Mouse (Mus musculus): ENCODE results near the gene Socs7. TPM values are rescaled to one million over a fixed set of nuclear protein-coding genes. Genes with fewer than 3 reads are reported as not detected.
A peak's percentile ranks its signal among the peaks of the same experiment; 100 is the strongest.

Socs7 gene
- total RNA-seq, 2 experiments from 2014 or later = 83.8 to 83.9 TPM

- no peak for DNase-seq
These were observed 31.3 kb downstream of the Socs7 start for GRCm38 (mm10) chr11:97393658-97394057.

GRCm38 (mm10) chr11:97394146-97394545 is 31.8 kb downstream of the Socs7 start:
- no peak for DNase-seq

- no peak for DNase-seq
These were observed 36.2 kb downstream of the Socs7 start for GRCm38 (mm10) chr11:97398506-97398905.

GRCm38 (mm10) chr11:97399958-97400710 is 37.8 kb downstream of the Socs7 start:
- DNase-seq = peak; percentile 79

- DNase-seq = peak; percentile 52 to 66
These were observed 38.7 kb downstream of the Socs7 start for GRCm38 (mm10) chr11:97401082-97401481.

GRCm38 (mm10) chr11:97401686-97402435 is 39.5 kb downstream of the Socs7 start:
- no peak for DNase-seq

GRCm38 (mm10) chr11:97402746-97403145 is 40.4 kb downstream of the Socs7 start:
- DNase-seq = no peak

GRCm38 (mm10) chr11:97403614-97404183 is 41.3 kb downstream of the Socs7 start:
- DNase-seq = no peak

GRCm38 (mm10) chr11:97404184-97404760 is 41.9 kb downstream of the Socs7 start:
- DNase-seq = peak in 1 of 2 experiments; percentile 57

- DNase-seq = no peak
These were observed 42.4 kb downstream of the Socs7 start for GRCm38 (mm10) chr11:97404761-97405190.

GRCm38 (mm10) chr11:97406094-97406951 is 44.0 kb downstream of the Socs7 start:
- no peak for DNase-seq

- no peak for DNase-seq
These were observed 45.1 kb downstream of the Socs7 start for GRCm38 (mm10) chr11:97407456-97407855.

GRCm38 (mm10) chr11:97408171-97408570 is 45.8 kb downstream of the Socs7 start:
- DNase-seq = peak; percentile 45 to 64

GRCm38 (mm10) chr11:97410958-97411357 is 48.6 kb downstream of the Socs7 start:
- DNase-seq = no peak

GRCm38 (mm10) chr11:97412117-97412516 is 49.8 kb downstream of the Socs7 start:
- no peak for DNase-seq

- no peak for DNase-seq
These were observed 50.5 kb downstream of the Socs7 start for GRCm38 (mm10) chr11:97412808-97413347.

- peak in 1 of 2 experiments; percentile 37 for DNase-seq
These were observed 53.0 kb downstream of the Socs7 start, which contains the start of gene Arhgap23 for GRCm38 (mm10) chr11:97415330-97415711. Arhgap23 (plus strand) TSS chr11:97415533.

- DNase-seq = no peak
These were observed 53.6 kb downstream of the Socs7 start for GRCm38 (mm10) chr11:97415712-97416636.

GRCm38 (mm10) chr11:97416637-97417035 is 54.3 kb downstream of the Socs7 start:
- DNase-seq = no peak

GRCm38 (mm10) chr11:97418834-97419539 is 56.6 kb downstream of the Socs7 start:
- DNase-seq = peak in 1 of 2 experiments; percentile 63
